Mouse (Mus musculus) midbrain, embryonic 13.5 days (tissue): ENCODE results near the gene Zfp931. TPM values are rescaled to one million over a fixed set of nuclear protein-coding genes. Genes with fewer than 3 reads are reported as not detected.
"Not testable (repeated sequence)": the region's sequence is repeated elsewhere in the genome, so short reads cannot be mapped to it uniquely, and the experiment has no call there.

ENCODE experiments used
- ATAC-seq: fragments of 200-750 bp; cut with Nextera tagmentation; 2 replicates; pipeline ENCODE4 v1.8.0; 2017; ENCODE audit warnings: mild to moderate bottlenecking, moderate TSS enrichment, moderate library complexity
- H3K27ac ChIP-seq: fragments of 300-500 bp; sonication (generic); 2 replicates; pipeline ENCODE4 v1.5.1; 2015; ENCODE audit warnings: inconsistent platforms, mild to moderate bottlenecking, moderate library complexity
- H3K27me3 ChIP-seq: fragments of 300-500 bp; sonication (generic); 2 replicates; pipeline ENCODE4 v1.6.1; 2015; ENCODE audit warnings: mild to moderate bottlenecking, inconsistent platforms
- H3K36me3 ChIP-seq: fragments of 300-500 bp; sonication (generic); 2 replicates; pipeline ENCODE4 v1.6.1; 2015; ENCODE audit warnings: mild to moderate bottlenecking, inconsistent platforms
- H3K4me1 ChIP-seq: fragments of 300-500 bp; sonication (generic); replicated peaks from 2 replicates; pipeline ENCODE4 v1.6.1; 2015; ENCODE audit warnings: inconsistent platforms
- H3K4me2 ChIP-seq: fragments of 300-500 bp; sonication (generic); replicated peaks from 2 replicates; pipeline ENCODE4 v1.6.1; 2015; ENCODE audit warnings: moderate library complexity, mild to moderate bottlenecking, inconsistent platforms
- H3K4me3 ChIP-seq: fragments of 300-500 bp; sonication (generic); replicated peaks from 2 replicates; pipeline ENCODE4 v1.5.1; 2015; ENCODE audit warnings: mild to moderate bottlenecking, inconsistent platforms
- H3K9ac ChIP-seq: fragments of 300-500 bp; sonication (generic); replicated peaks from 2 replicates; pipeline ENCODE4 v1.6.1; 2015; ENCODE audit warnings: mild to moderate bottlenecking, inconsistent platforms
- H3K9me3 ChIP-seq: fragments of 300-500 bp; sonication (generic); 2 replicates; pipeline ENCODE4 v1.6.1; 2016; ENCODE audit warnings: mild to moderate bottlenecking, inconsistent platforms
- WGBS: fragments of 180-500 bp; shearing (Covaris S2); methylation state at CpG from one replicate; pipeline ENCODE4 v1.1.7; 2015; 5-methylcytosine and 5-hydroxymethylcytosine counted together
- polyA plus RNA-seq: library from polyadenylated mRNA; unstranded; fragments of >200 nt; fragmentation: Nextera tagmentation; extraction: Ambion mirVana; gene quantifications from 2 replicates; pipeline ENCODE4 v1.2.1, GENCODE M21; 2015

The Zfp931 gene
- 12.6 and 15.5 TPM in 2 replicates for polyA plus RNA-seq

- WGBS: 0% methylated on average over 2 of the region's 14 CpGs
- H3K4me1 ChIP-seq: not testable (repeated sequence)
Observed at GRCm38 (mm10) chr2:178078166-178078717, at the start of gene Zfp931. Zfp931 (minus strand) TSS chr2:178078476.

GRCm38 (mm10) chr2:178126041-178126820 lies 48.0 kb upstream of the Zfp931 start:
- H3K27me3 ChIP-seq: no peaks in the 10 kb centered on the region
- no peaks in the 10 kb centered on the region for H3K36me3 ChIP-seq
- no peak overlapping the region for H3K4me3 ChIP-seq
- H3K4me1 ChIP-seq: 0 out of 2 replicates have a peak, but pooled peaks cover 4% of the 10 kb centered on the region
- H3K4me2 ChIP-seq: no peak overlapping the region
- no peak for ATAC-seq
- H3K27ac ChIP-seq: no peak overlapping the region
- H3K9me3 ChIP-seq: no peaks in the 10 kb centered on the region
- no peak overlapping the region for H3K9ac ChIP-seq
- 93% methylated on average over 7 of the region's 7 CpGs for WGBS

More at GRCm38 (mm10) chr2:178078166-178078717, at the start of gene Zfp931:
- Histone ChIP-seq H3K4me2 (peak within 1 kb of the TSS; percentile 56), H3K4me3 (peak within 1 kb of the TSS; percentile 46), H3K9ac (peak within 1 kb of the TSS; percentile 48; the same call in 1 of the 2 replicates)
- not testable (repeated sequence) for H3K9me3 ChIP-seq, H3K27me3 ChIP-seq, H3K27ac ChIP-seq, H3K36me3 ChIP-seq, ATAC-seq

- Histone ChIP-seq H3K27me3 (peaks cover 6% of the 10 kb centered on the region), H3K9me3 (no peaks in the 10 kb centered on the region), H3K4me3 (no peak overlapping the region), H3K4me1 (0 out of 2 replicates have a peak, but pooled peaks cover 4% of the 10 kb centered on the region), H3K36me3 (no peaks in the 10 kb centered on the region), H3K9ac (no peak overlapping the region), H3K27ac (no peak overlapping the region), H3K4me2 (no peak overlapping the region)
- 89% methylated on average over 8 of the region's 8 CpGs for WGBS
- ATAC-seq: no peak
Observed at GRCm38 (mm10) chr2:178125427-178125826, 47.2 kb upstream of the Zfp931 start.

GRCm38 (mm10) chr2:178123466-178123865 lies 45.2 kb upstream of the Zfp931 start:
- H3K27ac ChIP-seq: no peak overlapping the region
- H3K4me1 ChIP-seq: peaks cover 17% of the 10 kb centered on the region
- H3K27me3 ChIP-seq: peaks cover 26% of the 10 kb centered on the region
- no peak overlapping the region for H3K4me3 ChIP-seq
- no peaks in the 10 kb centered on the region for H3K36me3 ChIP-seq
- no peaks in the 10 kb centered on the region for H3K9me3 ChIP-seq
- WGBS: 80% methylated on average over 15 of the region's 15 CpGs
- no peak overlapping the region for H3K4me2 ChIP-seq
- ATAC-seq: no peak
- H3K9ac ChIP-seq: no peak overlapping the region

- H3K4me2 ChIP-seq: no peak overlapping the region
- peaks cover 19% of the 10 kb centered on the region for H3K4me1 ChIP-seq
- no peak overlapping the region for H3K27ac ChIP-seq
- H3K4me3 ChIP-seq: no peak overlapping the region
- ATAC-seq: no peak
- H3K9me3 ChIP-seq: no peaks in the 10 kb centered on the region
- H3K9ac ChIP-seq: no peak overlapping the region
- no peaks in the 10 kb centered on the region for H3K36me3 ChIP-seq
- 45% methylated on average over 4 of the region's 4 CpGs for WGBS
- peaks cover 31% of the 10 kb centered on the region for H3K27me3 ChIP-seq
Observed at GRCm38 (mm10) chr2:178121946-178122665, 43.8 kb upstream of the Zfp931 start.

- 39% methylated on average over 2 of the region's 2 CpGs for WGBS
- no peak overlapping the region for H3K4me2 ChIP-seq
- H3K4me3 ChIP-seq: no peak overlapping the region
Observed at GRCm38 (mm10) chr2:178121375-178121688, 43.1 kb upstream of the Zfp931 start.

GRCm38 (mm10) chr2:178120651-178121374 lies 42.5 kb upstream of the Zfp931 start:
- ATAC-seq: no peak
- Histone ChIP-seq H3K4me2 (no peak overlapping the region), H3K27me3 (peaks cover 31% of the 10 kb centered on the region), H3K4me3 (no peak overlapping the region), H3K9ac (no peak overlapping the region), H3K9me3 (no peaks in the 10 kb centered on the region), H3K27ac (no peak overlapping the region), H3K4me1 (peaks cover 19% of the 10 kb centered on the region), H3K36me3 (no peaks in the 10 kb centered on the region)
- WGBS: 92% methylated on average over 8 of the region's 8 CpGs

More at GRCm38 (mm10) chr2:178121375-178121688, 43.1 kb upstream of the Zfp931 start:
- Histone ChIP-seq H3K4me1 (peaks cover 19% of the 10 kb centered on the region), H3K9ac (no peak overlapping the region), H3K9me3 (no peaks in the 10 kb centered on the region), H3K36me3 (no peaks in the 10 kb centered on the region), H3K27me3 (peaks cover 31% of the 10 kb centered on the region), H3K27ac (no peak overlapping the region)
- ATAC-seq: no peak

- Histone ChIP-seq H3K4me2 (no peak overlapping the region), H3K27me3 (peaks cover 31% of the 10 kb centered on the region), H3K9ac (no peak overlapping the region), H3K9me3 (no peaks in the 10 kb centered on the region), H3K27ac (no peak overlapping the region), H3K4me1 (peaks cover 19% of the 10 kb centered on the region), H3K4me3 (no peak overlapping the region), H3K36me3 (no peaks in the 10 kb centered on the region)
- ATAC-seq: no peak
Observed at GRCm38 (mm10) chr2:178120356-178120645, 42.0 kb upstream of the Zfp931 start.

GRCm38 (mm10) chr2:178119561-178120355 lies 41.5 kb upstream of the Zfp931 start:
- Histone ChIP-seq H3K36me3 (no peaks in the 10 kb centered on the region), H3K27me3 (peaks cover 31% of the 10 kb centered on the region), H3K4me3 (peak overlapping the region; percentile 48), H3K9me3 (no peaks in the 10 kb centered on the region), H3K27ac (no peak overlapping the region), H3K9ac (peak overlapping the region; percentile 68), H3K4me1 (peaks cover 19% of the 10 kb centered on the region), H3K4me2 (peak overlapping the region; percentile 93)
- WGBS: 22% methylated on average over 19 of the region's 19 CpGs
- peak; percentile 16 for ATAC-seq

GRCm38 (mm10) chr2:178118801-178119560 lies 40.7 kb upstream of the Zfp931 start, which contains the start of gene Phactr3:
Phactr3 (plus strand) TSS chr2:178118975.
- Histone ChIP-seq H3K4me2 (peak within 1 kb of the TSS; percentile 93), H3K4me1 (peaks cover 19% of the 10 kb centered on the region), H3K4me3 (peak within 1 kb of the TSS; percentile 48), H3K9ac (peak within 1 kb of the TSS; percentile 68), H3K27ac (no peak within 1 kb of the TSS), H3K27me3 (peaks cover 31% of the 10 kb centered on the region), H3K36me3 (no peaks in the 10 kb centered on the region), H3K9me3 (no peaks in the 10 kb centered on the region)
- 1% methylated on average over 45 of the region's 45 CpGs for WGBS
- ATAC-seq: peak; percentile 71

GRCm38 (mm10) chr2:178117946-178118345 lies 39.7 kb upstream of the Zfp931 start:
- Histone ChIP-seq H3K27me3 (peaks cover 31% of the 10 kb centered on the region), H3K4me3 (no peak overlapping the region), H3K27ac (no peak overlapping the region), H3K36me3 (no peaks in the 10 kb centered on the region), H3K9ac (no peak overlapping the region), H3K4me1 (peaks cover 19% of the 10 kb centered on the region), H3K4me2 (no peak overlapping the region), H3K9me3 (no peaks in the 10 kb centered on the region)
- 23% methylated on average over 12 of the region's 12 CpGs for WGBS
- ATAC-seq: peak; percentile 10; the same call in 1 of the 2 replicates
